Mouse (Mus musculus): ENCODE data around the gene Thpo. TPM values are rescaled to one million over a fixed set of nuclear protein-coding genes. Genes with fewer than 3 reads are reported as not detected.

Thpo gene
- polyA plus RNA-seq, 1 experiment from 2014 or later = 0.08 TPM

GRCm38 (mm10) chr16:20691617-20692016 lies 42.7 kb downstream of the Thpo start:
- H3K4me2 ChIP-seq = no peak overlapping the region
- no peaks in the 10 kb centered on the region for H3K9me3 ChIP-seq (replicated peaks)
- peaks cover 41% of the 10 kb centered on the region for H3K4me1 ChIP-seq (replicated peaks)
- H3K9ac ChIP-seq = no peak overlapping the region
- no peak overlapping the region for H3K27ac ChIP-seq
- peaks cover 53% of the 10 kb centered on the region for H3K36me3 ChIP-seq
- no peak for ATAC-seq (replicated peaks; ENCODE audit: insufficient number of reproducible peaks, insufficient read depth, low FRiP score, low read depth)
- no peak overlapping the region for H3K4me3 ChIP-seq
- WGBS = 56% methylated on average over 1 of the region's 1 CpGs
- 0 out of 2 replicates have a peak, but pooled peaks cover 6% of the 10 kb centered on the region for H3K27me3 ChIP-seq

- 84% methylated on average over 3 of the region's 3 CpGs for WGBS
- H3K4me2 ChIP-seq = no peak overlapping the region
- ATAC-seq (replicated peaks; ENCODE audit: insufficient number of reproducible peaks, insufficient read depth, low FRiP score, low read depth) = no peak
- peaks cover 62% of the 10 kb centered on the region for H3K36me3 ChIP-seq
- peaks cover 33% of the 10 kb centered on the region for H3K4me1 ChIP-seq (replicated peaks)
- H3K9me3 ChIP-seq (replicated peaks) = no peaks in the 10 kb centered on the region
- no peak overlapping the region for H3K9ac ChIP-seq
- H3K4me3 ChIP-seq = no peak overlapping the region
- H3K27ac ChIP-seq = no peak overlapping the region
- H3K27me3 ChIP-seq = no peaks in the 10 kb centered on the region
Observed at GRCm38 (mm10) chr16:20690774-20691173, 43.5 kb downstream of the Thpo start.

- no peak overlapping the region for H3K9ac ChIP-seq
- ATAC-seq (replicated peaks; ENCODE audit: insufficient number of reproducible peaks, insufficient read depth, low FRiP score, low read depth) = peak; percentile 61
- H3K4me1 ChIP-seq (replicated peaks) = peaks cover 34% of the 10 kb centered on the region
- H3K36me3 ChIP-seq = peaks cover 81% of the 10 kb centered on the region
- H3K27me3 ChIP-seq = no peaks in the 10 kb centered on the region
- no peak overlapping the region for H3K4me2 ChIP-seq
- peak overlapping the region; percentile 29 for H3K27ac ChIP-seq
- no peaks in the 10 kb centered on the region for H3K9me3 ChIP-seq (replicated peaks)
- WGBS = 50% methylated on average over 10 of the region's 10 CpGs
- no peak overlapping the region for H3K4me3 ChIP-seq
Observed at GRCm38 (mm10) chr16:20677974-20678675, 56.2 kb downstream of the Thpo start.

- Histone ChIP-seq H3K9ac (no peak overlapping the region), H3K36me3 (peaks cover 74% of the 10 kb centered on the region), H3K9me3 (replicated peaks) (no peaks in the 10 kb centered on the region), H3K27me3 (no peaks in the 10 kb centered on the region), H3K4me2 (no peak overlapping the region), H3K4me1 (replicated peaks) (peaks cover 34% of the 10 kb centered on the region), H3K27ac (peak overlapping the region; percentile 29), H3K4me3 (no peak overlapping the region)
- WGBS = 83% methylated on average over 5 of the region's 5 CpGs
- no peak for ATAC-seq (replicated peaks; ENCODE audit: insufficient number of reproducible peaks, insufficient read depth, low FRiP score, low read depth)
Observed at GRCm38 (mm10) chr16:20677380-20677779, 56.9 kb downstream of the Thpo start.

- no peak for ATAC-seq (replicated peaks; ENCODE audit: insufficient number of reproducible peaks, insufficient read depth, low FRiP score, low read depth)
- H3K4me3 ChIP-seq = no peak overlapping the region
- H3K36me3 ChIP-seq = peaks cover 67% of the 10 kb centered on the region
- H3K4me2 ChIP-seq = no peak overlapping the region
- WGBS = 82% methylated on average over 4 of the region's 4 CpGs
- H3K4me1 ChIP-seq (replicated peaks) = peaks cover 39% of the 10 kb centered on the region
- H3K9me3 ChIP-seq (replicated peaks) = no peaks in the 10 kb centered on the region
- no peaks in the 10 kb centered on the region for H3K27me3 ChIP-seq
- no peak overlapping the region for H3K27ac ChIP-seq
- no peak overlapping the region for H3K9ac ChIP-seq
Observed at GRCm38 (mm10) chr16:20676702-20677101, 57.6 kb downstream of the Thpo start.

- no peak for ATAC-seq (replicated peaks; ENCODE audit: insufficient number of reproducible peaks, insufficient read depth, low FRiP score, low read depth)
- Histone ChIP-seq H3K36me3 (peaks cover 52% of the 10 kb centered on the region), H3K27me3 (no peaks in the 10 kb centered on the region), H3K4me2 (peak overlapping the region; percentile 90; the same call in 1 of the 2 replicates), H3K4me1 (replicated peaks) (peaks cover 39% of the 10 kb centered on the region), H3K4me3 (peak overlapping the region; percentile 86; the same call in 1 of the 2 replicates), H3K9ac (no peak overlapping the region), H3K9me3 (replicated peaks) (no peaks in the 10 kb centered on the region), H3K27ac (no peak overlapping the region)
- 88% methylated on average over 6 of the region's 6 CpGs for WGBS
Observed at GRCm38 (mm10) chr16:20675213-20675612, 59.1 kb downstream of the Thpo start.

Other genes with a start within 250 kb of the Thpo start
- 66.6 and 75.9 TPM in 2 replicates for gene Eif2b5, start 235.7 kb downstream of the Thpo start, polyA plus RNA-seq (2015; fragmentation: Nextera tagmentation; extraction: Ambion mirVana)
- 16.9 and 24.3 TPM in 2 replicates for gene Dvl3, start 217.5 kb downstream of the Thpo start, polyA plus RNA-seq (2015; fragmentation: Nextera tagmentation; extraction: Ambion mirVana)
- gene Ap2m1, start 199.0 kb downstream of the Thpo start, polyA plus RNA-seq (2015; fragmentation: Nextera tagmentation; extraction: Ambion mirVana) = 440 and 469 TPM in 2 replicates
- gene Abcf3, start 185.9 kb downstream of the Thpo start, polyA plus RNA-seq (2015; fragmentation: Nextera tagmentation; extraction: Ambion mirVana) = 47.1 and 50.5 TPM in 2 replicates
- 0.09 and 0.80 TPM in 2 replicates for gene Vwa5b2, start 145.0 kb downstream of the Thpo start, polyA plus RNA-seq (2015; fragmentation: Nextera tagmentation; extraction: Ambion mirVana)
- gene Eef1akmt4, start 122.9 kb downstream of the Thpo start, polyA plus RNA-seq (2015; fragmentation: Nextera tagmentation; extraction: Ambion mirVana) = 13.4 and 17.6 TPM in 2 replicates
- gene Gm49333, start 122.9 kb downstream of the Thpo start, polyA plus RNA-seq (2015; fragmentation: Nextera tagmentation; extraction: Ambion mirVana) = not detected in 2 replicates
- gene Alg3, start 122.8 kb downstream of the Thpo start, polyA plus RNA-seq (2015; fragmentation: Nextera tagmentation; extraction: Ambion mirVana) = 23.6 and 30.7 TPM in 2 replicates
- 0.31 and 0.46 TPM in 2 replicates for gene Camk2n2, start 113.2 kb downstream of the Thpo start, polyA plus RNA-seq (2015; fragmentation: Nextera tagmentation; extraction: Ambion mirVana)
- gene Ece2, start 104.7 kb downstream of the Thpo start, polyA plus RNA-seq (2015; fragmentation: Nextera tagmentation; extraction: Ambion mirVana) = 0.93 and 1.5 TPM in 2 replicates
- 202 and 242 TPM in 2 replicates for gene Psmd2, start 82.9 kb downstream of the Thpo start, polyA plus RNA-seq (2015; fragmentation: Nextera tagmentation; extraction: Ambion mirVana)
- 95.3 and 129 TPM in 2 replicates for gene Eif4g1, start 66.2 kb downstream of the Thpo start, polyA plus RNA-seq (2015; fragmentation: Nextera tagmentation; extraction: Ambion mirVana)
- gene Fam131a, start 41.3 kb downstream of the Thpo start, polyA plus RNA-seq (2015; fragmentation: Nextera tagmentation; extraction: Ambion mirVana) = 7.1 and 9.0 TPM in 2 replicates
- gene Polr2h, start 16.8 kb downstream of the Thpo start, polyA plus RNA-seq (2015; fragmentation: Nextera tagmentation; extraction: Ambion mirVana) = 41.0 and 54.5 TPM in 2 replicates
- gene Clcn2, start 16.8 kb downstream of the Thpo start, polyA plus RNA-seq (2015; fragmentation: Nextera tagmentation; extraction: Ambion mirVana) = 3.8 and 6.5 TPM in 2 replicates
- 1.1 and 2.2 TPM in 2 replicates for gene Chrd, start 1.4 kb downstream of the Thpo start, polyA plus RNA-seq (2015; fragmentation: Nextera tagmentation; extraction: Ambion mirVana)

Data from heart, embryonic 15.5 days (tissue).